Mouse (Mus musculus) hindbrain, embryonic 12.5 days (tissue): Measurements from ENCODE around the gene Anapc4. TPM values are rescaled to one million over a fixed set of nuclear protein-coding genes. Genes with fewer than 3 reads are reported as not detected.

Experiments used
- ATAC-seq: fragments of 200-750 bp; cut with Nextera tagmentation; 2 replicates; pipeline ENCODE4 v1.8.0; 2017; ENCODE audit warnings: moderate TSS enrichment; ENCODE audit not compliant: low FRiP score
- H3K27ac ChIP-seq: fragments of 300-500 bp; sonication (generic); 2 replicates; pipeline ENCODE4 v1.5.1; 2016; ENCODE audit warnings: mild to moderate bottlenecking
- H3K27me3 ChIP-seq: fragments of 300-500 bp; sonication (generic); 2 replicates; pipeline ENCODE4 v1.6.1; 2016; ENCODE audit warnings: mild to moderate bottlenecking
- H3K36me3 ChIP-seq: fragments of 300-500 bp; sonication (generic); 2 replicates; pipeline ENCODE4 v1.6.1; 2016; ENCODE audit warnings: mild to moderate bottlenecking
- H3K4me1 ChIP-seq: fragments of 300-500 bp; sonication (generic); 2 replicates; pipeline ENCODE4 v1.6.1; 2016
- H3K4me2 ChIP-seq: fragments of 300-500 bp; sonication (generic); replicated peaks from 2 replicates; pipeline ENCODE4 v1.6.1; 2016; ENCODE audit warnings: mild to moderate bottlenecking
- H3K4me3 ChIP-seq: fragments of 300-500 bp; sonication (generic); 2 replicates; pipeline ENCODE4 v1.5.1; 2016; ENCODE audit warnings: mild to moderate bottlenecking
- H3K9ac ChIP-seq: fragments of 300-500 bp; sonication (generic); 2 replicates; pipeline ENCODE4 v1.6.1; 2016; ENCODE audit warnings: mild to moderate bottlenecking, moderate library complexity
- H3K9me3 ChIP-seq: fragments of 300-500 bp; sonication (generic); replicated peaks from 2 replicates; pipeline ENCODE4 v1.6.1; 2016; ENCODE audit warnings: mild to moderate bottlenecking
- WGBS: fragments of 180-500 bp; shearing (Covaris S2); methylation state at CpG from one replicate; pipeline ENCODE4 v1.1.7; 2016; 5-methylcytosine and 5-hydroxymethylcytosine counted together
- polyA plus RNA-seq: library from polyadenylated mRNA; unstranded; fragments of >200 nt; fragmentation: Nextera tagmentation; extraction: Ambion mirVana; gene quantifications from 2 replicates; pipeline ENCODE4 v1.2.1, GENCODE M21; 2016

Anapc4 gene
- polyA plus RNA-seq, 1 experiment from 2014 or later = 119 TPM

- Histone ChIP-seq H3K4me2 (no peak overlapping the region), H3K9me3 (no peaks in the 10 kb centered on the region), H3K36me3 (no peaks in the 10 kb centered on the region), H3K4me3 (no peak overlapping the region), H3K27me3 (no peaks in the 10 kb centered on the region), H3K4me1 (0 out of 2 replicates have a peak, but pooled peaks cover 2% of the 10 kb centered on the region), H3K27ac (no peak overlapping the region), H3K9ac (no peak overlapping the region)
- ATAC-seq = no peak
- WGBS = 93% methylated on average over 10 of the region's 10 CpGs
These were observed 77.6 kb downstream of the Anapc4 start for GRCm38 (mm10) chr5:52911286-52911870.

- H3K27me3 ChIP-seq = no peaks in the 10 kb centered on the region
- H3K4me2 ChIP-seq = no peak overlapping the region
- H3K36me3 ChIP-seq = no peaks in the 10 kb centered on the region
- H3K9ac ChIP-seq = no peak overlapping the region
- H3K4me3 ChIP-seq = no peak overlapping the region
- no peaks in the 10 kb centered on the region for H3K9me3 ChIP-seq
- ATAC-seq = no peak
- H3K4me1 ChIP-seq = 0 out of 2 replicates have a peak, but pooled peaks cover 2% of the 10 kb centered on the region
- 86% methylated on average over 7 of the region's 7 CpGs for WGBS
- no peak overlapping the region for H3K27ac ChIP-seq
These were observed 79.9 kb downstream of the Anapc4 start for GRCm38 (mm10) chr5:52913711-52914110.

- 80% methylated on average over 6 of the region's 6 CpGs for WGBS
- no peaks in the 10 kb centered on the region for H3K4me1 ChIP-seq
- H3K27me3 ChIP-seq = no peaks in the 10 kb centered on the region
- H3K27ac ChIP-seq = no peak overlapping the region
- H3K4me3 ChIP-seq = no peak overlapping the region
- H3K4me2 ChIP-seq = no peak overlapping the region
- H3K9me3 ChIP-seq = no peaks in the 10 kb centered on the region
- H3K9ac ChIP-seq = no peak overlapping the region
- no peaks in the 10 kb centered on the region for H3K36me3 ChIP-seq
- no peak for ATAC-seq
These were observed 82.4 kb downstream of the Anapc4 start for GRCm38 (mm10) chr5:52916186-52916585.

Other genes with a start within 250 kb of the Anapc4 start
- gene Sepsecs, start 164.3 kb upstream of the Anapc4 start, polyA plus RNA-seq = 8.6 and 9.2 TPM in 2 replicates
- gene Pi4k2b, start 92.4 kb upstream of the Anapc4 start, polyA plus RNA-seq = 18.9 and 20.9 TPM in 2 replicates
- gene Zcchc4, start 58.6 kb upstream of the Anapc4 start, polyA plus RNA-seq = 17.6 and 18.2 TPM in 2 replicates
- 0.06 TPM in 1 of 2 replicates, not detected in the other for gene Slc34a2, start 204.1 kb downstream of the Anapc4 start, polyA plus RNA-seq